Mouse (Mus musculus) adrenal gland, postnatal 4 days (tissue): ENCODE measurements around the gene Krt15. TPM values are rescaled to one million over a fixed set of nuclear protein-coding genes. Genes with fewer than 3 reads are reported as not detected.

Experiments
- DNase-seq, 2 experiments: peaks; one replicate each; pipeline ENCODE4 v3.0.0; 2021 to 2022; ENCODE audit warnings: low spot score in 2 of 2, mixed read lengths in 2 of 2
- long read RNA-seq, 2 experiments: library from polyadenylated mRNA; stranded (forward); transcript quantifications; one replicate each; pipeline ENCODE4 v2.0.0; 2021
- total RNA-seq, 2 experiments: library from RNA; stranded (reverse); gene quantifications; 2 replicates each; pipeline ENCODE4 v1.2.3; 2021

The Krt15 gene
- under 1 TPM in 1 of 2 experiments, not detected in 1; 0.31 TPM for total RNA-seq
- long read RNA-seq, experiment 1: 0 reads
- long read RNA-seq, experiment 2: 0 reads

DNA sequence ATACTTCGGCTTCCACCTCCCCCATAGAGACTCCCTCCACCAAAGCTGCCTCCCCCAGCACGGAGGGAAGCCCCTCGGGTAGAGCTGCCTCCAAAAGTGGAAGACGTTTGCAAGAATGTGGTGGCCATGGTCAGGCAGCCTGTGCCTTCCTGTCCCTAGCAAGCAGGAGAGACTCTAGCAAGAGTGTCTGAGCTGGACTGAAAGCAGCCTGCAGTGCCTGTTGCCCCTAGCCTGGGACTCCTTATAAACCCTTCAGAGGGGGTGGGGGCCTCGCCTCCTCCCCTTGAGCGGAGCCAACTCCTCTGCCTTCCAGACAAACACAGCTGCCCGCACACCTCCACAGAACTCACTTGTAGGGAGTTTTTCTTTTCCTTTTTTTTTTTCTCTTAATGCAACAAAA lies at the start of gene Krt15:
Gene Krt15 (minus strand): TSS at position 198 of the 400 bp plus-strand sequence.
- no peak for DNase-seq

- DNase-seq: no peak
Measured at GRCm38 (mm10) chr11:100181725-100182124, 46.0 kb upstream of the Krt15 start.

DNA sequence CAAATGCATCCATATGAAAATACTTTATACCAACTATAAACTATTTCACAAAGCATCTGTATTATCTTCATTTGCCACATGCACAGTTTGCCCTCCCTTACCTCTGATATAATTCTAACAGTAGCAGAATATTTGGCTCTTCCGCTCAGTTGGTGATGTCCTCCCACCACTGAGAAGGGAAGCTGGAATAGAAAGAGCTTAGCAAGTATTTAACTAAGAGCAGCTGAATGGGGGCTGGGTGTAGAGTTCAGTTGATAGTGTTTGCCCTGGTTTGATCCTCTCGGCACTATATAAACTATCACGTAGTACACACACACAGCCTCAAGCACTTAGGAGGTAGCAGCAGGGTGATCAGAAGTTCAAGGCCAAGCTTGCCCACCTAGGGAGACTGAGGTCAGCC lies 43.5 kb upstream of the Krt15 start:
- DNase-seq: no peak

DNA sequence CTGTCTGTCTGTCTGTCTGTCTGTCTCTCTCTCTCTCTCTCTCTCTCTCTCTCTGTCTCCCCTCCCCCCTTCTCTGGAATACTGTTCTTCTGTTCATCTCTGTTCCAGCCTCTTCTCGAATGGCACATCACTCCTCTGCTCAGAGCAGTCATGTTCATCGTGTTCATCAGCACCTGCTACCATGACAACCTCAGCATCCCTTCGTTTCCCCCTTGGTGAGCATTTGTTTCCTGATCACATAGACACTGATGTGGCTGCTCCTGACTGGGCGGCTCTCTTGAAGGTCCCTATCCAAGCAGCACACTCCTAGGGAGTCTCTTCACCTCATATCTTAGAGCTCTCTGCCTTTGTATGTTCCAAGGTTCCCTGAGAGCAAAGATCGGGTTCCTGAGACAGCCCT lies 42.6 kb upstream of the Krt15 start:
- no peak for DNase-seq

DNA sequence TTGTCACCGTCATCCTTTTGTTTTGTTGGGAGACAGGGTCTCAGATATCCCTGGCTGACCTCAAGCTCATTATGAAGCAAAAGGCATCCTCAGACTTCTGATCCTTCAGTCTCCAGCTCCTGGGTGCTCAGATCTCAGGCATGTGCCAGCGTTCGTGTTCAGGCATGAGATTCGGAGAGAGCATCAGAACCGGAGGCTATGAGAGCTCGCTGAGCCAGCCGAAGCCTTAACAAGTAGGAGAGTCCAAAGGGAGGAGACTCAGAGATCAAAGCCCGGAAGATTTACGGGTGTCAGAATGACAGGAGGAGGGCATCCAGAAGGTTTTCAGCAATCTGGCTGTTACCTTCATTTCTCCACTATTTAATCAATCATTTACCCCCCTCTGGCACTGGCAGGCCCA lies 41.1 kb upstream of the Krt15 start:
- no peak for DNase-seq

DNA sequence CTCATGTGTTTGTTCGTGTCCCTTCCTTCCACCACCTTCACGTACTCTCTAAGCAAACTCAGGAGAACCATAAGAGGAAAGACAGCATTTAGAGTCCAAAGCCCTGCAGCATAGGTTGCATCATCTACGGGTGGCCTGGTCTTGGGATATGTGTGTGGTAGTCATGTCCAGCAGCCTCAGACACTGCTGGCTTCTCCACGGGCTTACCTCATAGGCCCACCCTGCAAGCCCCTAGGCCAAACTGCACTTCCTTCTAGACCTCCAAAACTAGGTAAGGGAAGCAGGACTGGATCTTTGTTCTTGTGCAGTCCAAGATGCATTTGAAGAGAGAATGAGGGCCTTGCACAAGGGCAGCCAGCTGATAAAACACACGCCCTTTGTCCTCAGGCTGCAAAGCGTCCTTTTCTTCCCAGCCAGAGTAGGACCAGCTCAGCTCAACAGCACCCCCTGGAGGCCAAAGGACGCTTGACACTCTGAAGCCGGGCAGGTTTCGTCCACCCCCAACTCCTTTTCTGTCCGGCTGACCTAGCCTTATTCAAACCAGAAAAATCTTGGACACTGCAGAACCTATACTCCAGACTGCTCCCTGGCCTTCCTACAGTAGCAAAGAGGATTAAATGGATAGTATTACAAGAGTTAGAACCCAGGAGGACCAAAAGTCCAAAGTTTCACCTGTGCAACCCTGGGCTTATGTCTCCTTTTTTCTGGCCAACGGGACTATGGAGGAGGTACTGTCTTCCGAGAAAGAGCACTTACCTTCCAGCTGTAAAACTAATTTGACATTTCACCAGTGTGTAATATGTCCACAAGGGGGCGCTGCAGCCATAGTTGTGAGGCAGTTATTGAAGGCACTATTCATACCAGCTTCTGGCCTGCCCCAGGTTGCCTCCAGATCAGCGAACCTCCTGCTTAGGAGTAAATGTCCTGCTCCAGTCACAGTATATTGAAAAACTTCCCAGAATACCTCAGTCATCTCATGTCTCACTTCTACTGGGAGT lies 33.3 kb upstream of the Krt15 start:
- peak; percentile 58 to 61 for DNase-seq

- no peak for DNase-seq
Measured at GRCm38 (mm10) chr11:100168071-100168470, 32.3 kb upstream of the Krt15 start.

GRCm38 (mm10) chr11:100164392-100164791 lies 28.7 kb upstream of the Krt15 start:
- DNase-seq: no peak

DNA sequence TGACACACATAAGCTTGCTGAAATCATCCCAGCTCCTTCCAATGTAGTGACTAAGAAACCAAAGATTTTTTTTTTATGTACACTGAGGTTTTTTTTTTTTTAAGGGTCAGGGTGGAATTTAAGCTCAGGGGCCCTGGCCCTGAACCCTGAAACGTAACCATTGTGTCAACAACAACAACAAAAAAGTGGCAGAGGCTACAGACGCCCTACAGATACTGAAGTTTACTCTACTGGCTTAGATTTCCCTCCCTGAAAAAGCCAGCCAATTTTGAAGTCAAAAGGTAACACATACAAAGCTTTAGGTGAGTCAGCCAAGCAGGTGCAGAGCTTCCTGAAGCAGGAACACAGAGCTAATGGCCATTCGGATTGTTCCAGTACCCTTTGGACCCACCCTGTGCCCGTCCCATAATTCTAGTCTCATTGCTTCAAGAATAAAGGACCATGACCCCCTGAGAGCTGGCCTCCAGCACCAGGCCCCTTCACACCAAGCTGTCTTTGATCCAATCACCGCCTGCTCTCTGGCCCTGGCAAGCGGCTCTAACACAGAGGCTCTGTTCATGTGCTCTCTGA lies 22.3 kb upstream of the Krt15 start:
- DNase-seq: no peak

DNA sequence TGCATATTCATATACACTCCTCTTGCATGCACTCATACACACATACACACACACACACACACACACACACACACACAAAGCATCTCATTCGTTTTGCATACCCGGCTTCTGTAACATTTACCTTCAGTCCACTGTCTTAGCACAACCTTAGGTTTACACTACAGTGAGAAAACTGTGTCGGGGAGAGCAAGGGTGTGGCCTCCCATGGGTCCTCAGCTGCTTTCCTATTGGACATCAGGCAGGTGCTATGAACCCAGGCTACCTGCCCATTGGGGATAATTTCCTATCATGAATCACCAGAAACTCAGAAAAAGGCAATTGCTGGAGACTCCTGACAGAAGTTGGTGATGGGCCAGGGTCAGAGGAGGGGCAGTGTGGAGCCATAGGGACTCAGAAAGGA lies 21.6 kb upstream of the Krt15 start:
- no peak for DNase-seq

GRCm38 (mm10) chr11:100155497-100156255 lies 19.9 kb upstream of the Krt15 start:
- no peak for DNase-seq

DNA sequence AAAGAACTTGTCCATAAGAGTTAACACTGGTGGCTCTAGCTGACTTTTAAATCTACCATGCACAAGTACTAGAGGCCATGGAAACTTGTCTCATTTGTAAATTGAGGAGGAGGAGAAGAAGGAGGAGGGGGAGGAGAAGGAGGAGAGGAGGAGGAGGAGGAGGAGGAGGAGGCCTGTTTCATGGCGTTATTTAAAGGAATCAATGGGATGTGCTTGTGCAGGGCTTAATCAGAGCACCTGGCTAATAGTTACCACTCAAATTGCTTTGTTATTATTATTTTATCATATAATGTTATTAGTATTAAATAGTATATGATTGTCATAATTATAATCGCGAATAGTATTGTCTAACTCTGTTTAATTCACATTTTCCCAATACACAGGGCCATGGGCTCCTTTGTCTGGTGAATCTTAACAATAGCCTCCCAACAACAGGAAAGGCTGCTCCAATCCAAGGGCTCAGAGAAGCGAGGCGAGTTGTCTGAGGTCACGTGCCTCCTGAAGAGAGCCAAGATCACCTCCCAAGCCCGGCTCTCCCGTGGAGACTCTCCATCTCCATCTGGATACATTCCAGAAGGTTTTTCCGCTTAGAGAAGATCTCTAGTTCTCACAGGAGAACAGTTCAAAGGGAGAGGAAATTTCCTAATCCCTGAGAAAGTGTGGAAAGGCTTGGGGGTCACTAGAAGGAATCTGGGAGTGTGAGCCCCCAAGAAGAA lies 13.0 kb upstream of the Krt15 start, which contains the start of gene Krt19:
Gene Krt19 (minus strand): TSS at position 51 of the 716 bp plus-strand sequence.
- DNase-seq: no peak

- DNase-seq: no peak
Measured at GRCm38 (mm10) chr11:100147566-100148353, 12.0 kb upstream of the Krt15 start.

DNA sequence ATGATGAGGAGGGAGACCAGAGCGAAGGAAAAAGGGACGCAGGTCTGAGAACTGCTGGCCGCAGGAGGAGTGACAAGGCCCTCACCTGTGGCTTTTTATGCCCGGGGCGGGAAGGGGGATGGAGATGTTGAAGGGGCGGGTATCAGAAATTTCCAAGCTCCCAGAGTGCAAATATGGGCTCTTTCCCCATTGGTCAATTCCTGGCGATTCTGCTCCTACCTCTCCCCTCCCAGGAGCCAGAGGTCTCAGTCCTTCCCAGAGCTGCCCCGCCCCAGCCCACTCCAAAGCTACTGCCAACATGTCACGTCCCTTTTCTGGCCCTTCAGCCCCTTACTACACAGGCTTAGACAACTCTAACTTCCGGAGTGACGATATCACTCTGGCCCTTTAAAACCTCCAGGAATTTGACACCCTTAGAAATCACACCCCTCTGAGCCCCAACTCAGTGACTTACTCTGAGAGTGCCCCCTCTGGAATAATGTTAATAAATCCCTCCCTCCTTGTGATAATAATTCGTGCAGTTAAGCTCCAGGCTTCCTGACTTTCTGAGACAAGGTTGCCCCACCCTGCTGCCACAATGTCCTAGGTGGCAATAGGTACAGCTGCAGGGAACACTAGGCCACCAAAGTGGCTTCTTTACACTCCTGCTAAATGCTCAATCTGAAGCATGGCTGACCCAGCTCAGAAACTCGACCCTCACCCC lies 10.3 kb upstream of the Krt15 start:
- DNase-seq: no peak

- DNase-seq: no peak
Measured at GRCm38 (mm10) chr11:100145104-100145503, 9.4 kb upstream of the Krt15 start.

DNA sequence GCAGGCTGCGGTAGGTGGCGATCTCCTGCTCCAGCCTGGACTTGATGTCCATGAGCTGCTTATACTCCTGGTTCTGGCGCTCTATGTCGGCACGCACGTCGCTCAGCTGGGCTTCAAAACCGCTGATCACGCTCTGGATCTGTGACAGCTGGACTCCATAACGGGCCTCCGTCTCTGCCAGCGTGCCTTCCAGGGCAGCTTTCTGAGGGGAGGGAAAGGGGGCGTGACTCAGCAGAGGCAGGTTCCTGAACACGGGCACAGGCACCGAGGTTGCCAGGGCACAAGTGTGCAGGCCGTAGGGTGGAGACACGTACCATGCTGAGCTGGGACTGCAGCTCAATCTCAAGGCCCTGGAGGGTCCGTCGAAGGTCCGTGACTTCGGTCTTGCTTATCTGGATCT lies 5.2 kb upstream of the Krt15 start:
- no peak for DNase-seq

GRCm38 (mm10) chr11:100139391-100139790 lies 3.7 kb upstream of the Krt15 start:
- DNase-seq: no peak

DNA sequence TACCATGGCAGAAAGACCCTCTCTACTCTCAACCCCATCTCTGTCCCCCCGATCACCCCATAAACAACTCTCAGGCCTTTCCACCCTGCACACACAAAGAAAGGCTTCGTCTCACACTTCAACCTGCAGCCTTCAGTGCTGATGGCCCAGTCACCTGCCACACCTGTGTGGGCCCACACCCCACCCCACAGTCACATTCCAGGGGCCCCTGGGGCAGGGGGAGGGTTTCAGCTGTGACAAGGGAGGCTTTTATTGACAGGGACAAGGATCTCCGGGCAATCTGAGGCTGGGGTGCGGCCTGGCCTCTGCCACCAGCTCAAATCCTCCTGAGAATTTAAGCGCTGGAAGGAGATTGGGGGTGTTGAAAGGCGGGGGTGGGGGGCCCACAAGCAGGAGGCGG lies 3.1 kb upstream of the Krt15 start:
- DNase-seq: no peak

DNA sequence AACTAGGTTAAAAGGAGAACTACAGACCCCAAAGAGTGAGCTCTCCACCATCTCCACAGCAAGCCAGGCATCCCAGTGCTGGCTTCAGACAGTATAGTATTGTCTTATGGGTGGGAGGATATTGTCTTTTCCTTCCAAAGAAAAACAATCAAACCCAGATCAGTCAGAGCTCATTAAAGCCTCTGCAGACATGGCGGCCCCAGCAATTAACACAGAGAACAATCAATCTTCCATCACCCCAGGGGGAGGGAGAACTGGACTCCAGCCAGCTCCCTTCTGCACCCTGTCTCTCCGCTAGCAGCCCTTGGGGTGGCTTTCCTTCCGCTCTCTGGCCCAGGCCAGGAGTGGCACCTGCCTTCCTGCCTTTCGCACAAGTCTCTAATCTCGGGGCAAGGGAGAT lies 2.0 kb upstream of the Krt15 start:
- no peak for DNase-seq

- no peak for DNase-seq
Measured at GRCm38 (mm10) chr11:100136559-100136958, 831 bp upstream of the Krt15 start.
